Mouse (Mus musculus) kidney, adult 9 months (tissue): ENCODE measurements around the gene Gm10721.
A peak's percentile ranks its signal among the peaks of the same experiment; 100 is the strongest.
"Not testable (repeated sequence)": the region's sequence is repeated elsewhere in the genome, so short reads cannot be mapped to it uniquely, and the experiment has no call there.

Source experiments
- DNase-seq: peaks from one replicate; pipeline ENCODE4 v3.0.0; 2022

Gm10721 gene

DNA sequence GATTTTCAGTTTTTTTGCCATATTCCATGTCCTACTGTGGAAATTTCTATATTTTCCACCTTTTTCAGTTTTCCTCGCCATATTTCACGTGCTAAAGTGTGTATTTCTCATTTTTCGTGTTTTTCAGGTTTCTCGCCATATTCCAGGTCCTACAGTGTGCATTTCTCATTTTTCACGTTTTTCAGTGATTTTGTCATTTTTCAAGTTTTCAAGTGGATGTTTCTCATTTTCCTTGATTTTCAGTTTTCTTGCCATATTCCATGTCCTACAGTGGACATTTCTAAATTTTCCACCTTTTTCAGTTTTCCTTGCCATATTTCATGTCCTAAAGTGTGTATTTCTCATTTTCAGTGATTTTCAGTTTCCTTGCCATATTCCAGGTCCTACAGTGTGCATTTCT lies 13.2 kb downstream of the Gm10721 start:
- not testable (repeated sequence) for DNase-seq

DNA sequence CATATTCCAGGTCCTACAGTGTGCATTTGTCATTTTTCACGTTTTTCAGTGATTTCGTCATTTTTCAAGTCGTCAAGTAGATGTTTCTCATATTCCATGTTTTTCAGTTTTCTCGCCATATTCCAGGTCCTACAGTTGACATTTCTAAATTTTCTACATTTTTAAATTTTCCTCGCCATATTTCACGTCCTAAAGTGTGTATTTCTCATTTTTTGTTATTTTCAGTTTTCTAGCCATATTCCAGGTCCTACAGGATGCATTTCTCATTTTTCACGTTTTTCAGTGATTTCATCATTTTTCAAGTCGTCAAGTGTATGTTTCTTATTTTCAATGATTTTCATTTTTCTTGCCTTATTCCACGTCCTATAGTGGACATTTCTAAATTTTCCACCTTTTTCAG lies 13.8 kb downstream of the Gm10721 start:
- not testable (repeated sequence) for DNase-seq

DNA sequence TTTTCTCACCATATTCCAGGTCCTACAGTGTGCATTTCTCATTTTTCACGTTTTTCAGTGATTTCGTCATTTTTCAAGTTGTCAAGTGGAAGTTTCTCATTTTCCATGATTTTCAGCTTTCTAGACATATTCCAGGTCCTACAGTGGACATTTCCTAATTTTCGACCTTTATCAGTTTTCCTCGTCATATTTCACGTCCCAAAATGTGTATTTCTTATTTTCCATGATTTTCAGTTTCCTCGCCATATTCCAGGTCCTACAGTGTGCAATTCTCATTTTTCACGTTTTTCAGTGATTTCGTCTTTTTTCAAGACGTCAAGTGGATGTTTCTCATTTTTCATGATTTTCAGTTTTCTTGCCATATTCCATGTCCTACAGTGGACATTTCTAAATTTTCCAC lies 14.3 kb downstream of the Gm10721 start:
- DNase-seq = not testable (repeated sequence)

DNA sequence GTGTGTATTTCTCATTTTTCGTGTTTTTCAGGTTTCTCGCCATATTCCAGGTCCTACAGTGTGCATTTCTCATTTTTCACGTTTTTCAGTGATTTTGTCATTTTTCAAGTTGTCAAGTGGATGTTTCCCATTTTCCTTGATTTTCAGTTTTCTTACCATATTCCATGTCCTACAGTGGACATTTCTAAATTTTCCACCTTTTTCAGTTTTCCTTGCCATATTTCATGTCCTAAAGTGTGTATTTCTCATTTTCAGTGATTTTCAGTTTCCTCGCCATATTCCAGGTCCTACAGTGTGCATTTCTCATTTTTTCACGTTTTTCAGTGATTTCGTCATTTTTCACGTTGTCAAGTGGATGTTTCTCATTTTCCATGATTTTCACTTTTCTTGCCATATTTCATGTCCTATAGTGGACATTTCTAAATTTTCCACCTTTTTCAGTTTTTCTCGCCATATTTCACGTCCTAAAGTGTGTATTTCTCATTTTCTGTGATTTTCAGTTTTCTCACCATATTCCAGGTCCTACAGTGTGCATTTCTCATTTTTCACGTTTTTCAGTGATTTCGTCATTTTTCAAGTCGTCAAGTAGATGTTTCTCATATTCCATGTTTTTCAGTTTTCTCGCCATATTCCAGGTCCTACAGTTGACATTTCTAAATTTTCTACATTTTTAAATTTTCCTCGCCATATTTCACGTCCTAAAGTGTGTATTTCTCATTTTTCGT lies 16.5 kb downstream of the Gm10721 start:
- peak; percentile 22 for DNase-seq

DNA sequence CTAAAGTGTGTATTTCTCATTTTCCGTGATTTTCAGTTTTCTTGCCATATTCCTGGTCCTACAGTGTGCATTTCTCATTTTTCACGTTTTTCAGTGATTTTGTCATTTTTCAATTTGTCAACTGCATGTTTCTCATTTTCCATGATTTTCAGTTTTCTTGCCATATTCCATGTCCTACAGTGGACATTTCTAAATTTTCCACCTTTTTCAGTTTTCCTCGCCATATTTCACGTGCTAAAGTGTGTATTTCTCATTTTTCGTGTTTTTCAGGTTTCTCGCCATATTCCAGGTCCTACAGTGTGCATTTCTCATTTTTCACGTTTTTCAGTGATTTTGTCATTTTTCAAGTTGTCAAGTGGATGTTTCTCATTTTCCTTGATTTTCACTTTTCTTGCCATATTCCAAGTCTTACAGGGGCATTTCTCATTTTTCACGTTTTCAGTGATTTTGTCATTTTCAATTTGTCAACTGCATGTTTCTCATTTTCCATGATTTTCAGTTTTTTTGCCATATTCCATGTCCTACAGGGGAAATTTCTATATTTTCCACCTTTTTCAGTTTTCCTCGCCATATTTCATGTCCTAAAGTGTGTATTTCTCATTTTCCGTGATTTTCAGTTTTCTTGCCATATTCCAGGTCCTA lies 17.9 kb downstream of the Gm10721 start:
- not testable (repeated sequence) for DNase-seq

DNA sequence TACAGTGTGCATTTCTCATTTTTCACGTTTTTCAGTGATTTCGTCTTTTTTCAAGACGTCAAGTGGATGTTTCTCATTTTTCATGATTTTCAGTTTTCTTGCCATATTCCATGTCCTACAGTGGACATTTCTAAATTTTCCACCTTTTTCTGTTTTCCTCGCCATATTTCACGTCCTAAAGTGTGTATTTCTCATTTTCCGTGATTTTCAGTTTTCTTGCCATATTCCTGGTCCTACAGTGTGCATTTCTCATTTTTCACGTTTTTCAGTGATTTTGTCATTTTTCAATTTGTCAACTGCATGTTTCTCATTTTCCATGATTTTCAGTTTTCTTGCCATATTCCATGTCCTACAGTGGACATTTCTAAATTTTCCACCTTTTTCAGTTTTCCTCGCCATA lies 21.4 kb downstream of the Gm10721 start, which contains the start of gene Gm17535:
Gm17535 (plus strand) TSS at position 301 of the 400 bp plus-strand sequence.
- not testable (repeated sequence) for DNase-seq

DNA sequence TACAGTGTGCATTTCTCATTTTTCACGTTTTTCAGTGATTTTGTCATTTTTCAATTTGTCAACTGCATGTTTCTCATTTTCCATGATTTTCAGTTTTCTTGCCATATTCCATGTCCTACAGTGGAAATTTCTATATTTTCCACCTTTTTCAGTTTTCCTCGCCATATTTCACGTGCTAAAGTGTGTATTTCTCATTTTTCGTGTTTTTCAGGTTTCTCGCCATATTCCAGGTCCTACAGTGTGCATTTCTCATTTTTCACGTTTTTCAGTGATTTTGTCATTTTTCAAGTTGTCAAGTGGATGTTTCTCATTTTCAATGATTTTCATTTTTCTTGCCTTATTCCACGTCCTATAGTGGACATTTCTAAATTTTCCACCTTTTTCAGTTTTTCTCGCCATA lies 23.6 kb downstream of the Gm10721 start, which contains the start of gene Gm10715:
Gm10715 (plus strand) TSS at position 301 of the 400 bp plus-strand sequence.
- DNase-seq = not testable (repeated sequence)

DNA sequence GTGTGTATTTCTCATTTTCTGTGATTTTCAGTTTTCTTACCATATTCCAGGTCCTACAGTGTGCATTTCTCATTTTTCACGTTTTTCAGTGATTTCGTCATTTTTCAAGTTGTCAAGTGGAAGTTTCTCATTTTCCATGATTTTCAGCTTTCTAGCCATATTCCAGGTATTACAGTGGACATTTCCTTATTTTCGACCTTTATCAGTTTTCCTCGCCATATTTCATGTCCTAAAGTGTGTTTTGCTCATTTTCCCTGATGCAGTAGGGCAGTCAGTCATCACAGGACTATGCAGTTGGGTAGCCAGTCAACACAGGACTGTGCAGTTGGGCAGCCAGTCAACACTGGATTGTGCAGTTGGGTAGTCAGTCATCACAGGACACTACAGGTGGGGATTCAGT lies 25.2 kb downstream of the Gm10721 start:
- DNase-seq = not testable (repeated sequence)
